Mouse (Mus musculus) spleen, adult 2 months (tissue): ENCODE measurements around the gene Nckap5.

Source experiments
- CTCF ChIP-seq: fragments of 200-500 bp; IDR thresholded peaks from 2 replicates; pipeline ENCODE4 v1.5.1; 2011; ENCODE audit warnings: mild to moderate bottlenecking, inconsistent platforms; ENCODE audit not compliant: insufficient read depth, insufficient read length, insufficient replicate concordance; ENCODE audit errors: extremely low read depth
- POLR2A ChIP-seq: fragments of 200-500 bp; IDR thresholded peaks from 2 replicates; pipeline ENCODE4 v1.6.1; 2011; ENCODE audit warnings: low read depth, low read length, inconsistent platforms

DNA sequence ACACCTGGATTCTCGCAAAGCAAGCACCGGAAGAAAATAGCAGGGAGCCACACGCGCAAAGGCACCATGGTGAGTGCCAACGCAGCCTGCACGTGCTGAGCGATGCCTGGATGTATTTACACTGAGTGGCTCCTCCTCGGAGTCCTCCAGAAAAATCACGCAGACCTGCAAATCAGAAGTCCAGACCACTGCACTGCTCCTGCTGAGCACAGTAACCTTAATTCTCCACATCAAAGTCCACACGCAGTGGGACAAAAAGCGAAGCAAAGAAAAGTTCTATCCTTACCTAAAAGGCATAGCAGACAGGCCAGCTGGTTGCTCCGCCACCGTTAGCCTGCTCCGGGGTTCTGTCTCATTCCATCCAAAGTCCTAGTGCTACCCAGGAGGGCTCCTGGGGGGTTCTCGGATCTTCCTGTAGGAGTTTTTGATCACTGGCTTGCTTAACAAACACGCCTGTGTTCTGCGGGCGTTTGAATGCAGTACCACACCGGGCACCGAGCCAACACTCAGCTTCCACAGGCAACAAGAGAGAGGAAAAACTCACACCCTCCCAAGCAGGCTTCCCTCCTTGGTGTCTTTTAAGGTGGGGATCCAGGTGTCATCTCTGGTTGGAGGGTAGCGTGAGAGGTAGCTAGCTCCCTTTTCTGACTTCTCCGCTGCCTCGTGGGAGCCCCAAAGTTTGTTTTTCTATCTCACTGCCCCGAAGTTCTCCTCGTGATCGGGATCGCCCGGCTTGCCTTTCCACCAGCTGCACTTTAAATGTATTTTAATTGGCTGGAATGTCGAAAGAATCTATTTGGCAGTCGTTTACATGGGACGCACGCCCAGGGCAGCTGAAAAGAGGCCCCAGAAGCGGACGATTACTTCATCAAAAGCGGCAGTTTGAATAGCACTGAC is at the start of gene Nckap5:
- TF ChIP-seq CTCF (no peak), POLR2A (no peak)
